Mouse (Mus musculus) lung, adult 2 months (tissue): ENCODE data around the gene Zfp383. TPM values are rescaled to one million over a fixed set of nuclear protein-coding genes. Genes with fewer than 3 reads are reported as not detected.

Experiments
- DNase-seq: peaks from one replicate; pipeline ENCODE4 v3.0.0; 2022
- H3K4me1 ChIP-seq: fragments of 200-500 bp; 2 replicates; pipeline ENCODE4 v1.6.1; 2011; ENCODE audit warnings: low read length; ENCODE audit not compliant: control insufficient read depth, insufficient read depth
- H3K4me3 ChIP-seq: fragments of 200-500 bp; replicated peaks from 2 replicates; pipeline ENCODE3; 2011; ENCODE audit warnings: low read depth, mild to moderate bottlenecking, control low read depth, low read length; ENCODE audit errors: extremely low read depth
- CTCF ChIP-seq: fragments of 200-500 bp; IDR thresholded peaks from 2 replicates; pipeline ENCODE4 v1.5.1; 2011; ENCODE audit warnings: mild to moderate bottlenecking, low read length, control low read depth; ENCODE audit not compliant: insufficient read depth
- POLR2A ChIP-seq: fragments of 200-500 bp; IDR thresholded peaks from 2 replicates; pipeline ENCODE4 v1.6.1; 2011; ENCODE audit warnings: low read depth, mild to moderate bottlenecking, control low read depth, low read length, borderline replicate concordance; ENCODE audit errors: extremely low read depth
- WGBS: fragments of 180-500 bp; shearing (Covaris S2); methylation state at CpG from one replicate; pipeline ENCODE4 v1.1.7; 2018; 5-methylcytosine and 5-hydroxymethylcytosine counted together
- polyA plus RNA-seq: library from polyadenylated mRNA; depleted of rRNA; stranded (reverse); fragments of >200 nt; gene quantifications from 2 replicates; pipeline ENCODE4 v1.2.3, GENCODE M21; 2012

Gene Zfp383
- polyA plus RNA-seq, 1 experiment = 1.9 TPM

DNA sequence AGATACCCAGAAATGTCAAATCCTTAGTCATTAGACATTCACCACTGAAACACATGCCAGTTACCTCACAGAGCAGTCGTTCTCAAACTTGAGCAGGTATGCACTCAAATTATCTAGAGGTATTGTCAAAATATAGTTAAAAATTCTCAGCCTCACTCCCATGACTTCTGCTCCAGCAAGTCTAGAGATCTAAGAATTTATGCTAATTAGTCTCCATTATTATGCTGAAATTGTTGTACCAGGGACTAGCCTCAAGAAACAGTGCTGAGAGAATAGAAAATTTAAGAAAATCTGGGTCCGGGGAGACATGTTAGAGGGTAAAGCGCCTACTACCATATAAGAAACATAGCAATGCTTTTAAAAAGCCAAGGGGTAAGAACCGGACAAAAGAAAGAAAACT is 3.9 kb upstream of the Zfp383 start:
- Histone ChIP-seq H3K4me1 (no peaks in the 10 kb centered on the region; the same call in none of the 2 replicates), H3K4me3 (no peak overlapping the region)
- WGBS = 95% methylated on average over 4 of the region's 4 CpGs
- TF ChIP-seq CTCF (no peak), POLR2A (no peak)
- DNase-seq = no peak

- Histone ChIP-seq H3K4me3 (peak within 1 kb of the TSS; percentile 95), H3K4me1 (no peaks in the 10 kb centered on the region; the same call in none of the 2 replicates)
- DNase-seq = peak; percentile 57
- under 1% methylated on average over 22 of the region's 22 CpGs for WGBS
- TF ChIP-seq CTCF (no peak), POLR2A (peak; percentile 45; the same call in 1 of the 2 replicates)
Observed at GRCm38 (mm10) chr7:29905966-29906681, 1.9 kb upstream of the Zfp383 start, which contains the start of gene Zfp27. TSS of gene Zfp27 (minus strand) at chr7:29906572.

DNA sequence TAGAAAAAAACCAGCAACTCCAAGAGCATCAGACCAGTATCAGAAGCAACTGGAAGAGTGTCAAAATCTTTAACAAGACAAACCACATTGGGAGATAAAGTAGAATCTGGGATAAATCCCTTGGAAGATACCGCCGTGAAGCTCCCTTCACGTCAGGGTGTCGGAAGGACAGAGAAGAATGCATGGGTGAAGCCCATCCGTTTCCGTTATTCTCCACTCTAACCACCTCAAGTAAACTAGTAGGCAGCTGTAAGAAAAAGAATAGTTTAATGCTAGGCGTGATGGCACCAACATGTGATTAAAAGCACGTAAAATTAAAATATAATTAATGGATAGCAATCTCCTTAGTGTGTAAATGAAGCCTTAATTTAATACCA is 1.4 kb upstream of the Zfp383 start:
- DNase-seq = no peak
- TF ChIP-seq CTCF (no peak), POLR2A (no peak)
- WGBS = 18% methylated on average over 8 of the region's 8 CpGs
- peak overlapping the region; percentile 21 for H3K4me3 ChIP-seq
- no peaks in the 10 kb centered on the region; the same call in none of the 2 replicates for H3K4me1 ChIP-seq

DNA sequence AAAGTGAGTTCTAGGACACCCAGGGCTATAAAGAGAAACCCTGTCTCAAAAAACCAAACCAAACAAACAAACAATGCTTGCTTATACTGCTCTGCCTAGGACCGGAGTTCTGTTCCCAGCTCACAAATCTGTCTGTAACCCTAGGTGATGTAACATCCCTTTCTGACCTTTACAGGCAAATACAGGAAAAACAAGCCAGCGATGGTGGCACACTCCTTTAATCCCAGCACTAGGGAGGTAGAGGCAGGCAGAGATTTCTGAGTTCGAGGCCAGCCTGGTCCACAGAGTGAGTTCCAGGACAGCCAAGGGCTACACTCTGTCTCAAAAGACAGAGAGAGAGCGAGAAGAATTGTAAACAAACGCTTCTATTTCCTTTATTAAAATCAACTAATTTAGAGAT is 817 bp upstream of the Zfp383 start:
- WGBS = 89% methylated on average over 5 of the region's 5 CpGs
- Histone ChIP-seq H3K4me1 (no peaks in the 10 kb centered on the region; the same call in none of the 2 replicates), H3K4me3 (no peak overlapping the region)
- DNase-seq = no peak
- TF ChIP-seq POLR2A (no peak), CTCF (no peak)

- H3K4me1 ChIP-seq = no peaks in the 10 kb centered on the region; the same call in none of the 2 replicates
- no peak for TF ChIP-seq CTCF
- TF ChIP-seq POLR2A = no peak
- DNase-seq = no peak
- 78% methylated on average over 2 of the region's 2 CpGs for WGBS
- H3K4me3 ChIP-seq = no peak overlapping the region
Observed at GRCm38 (mm10) chr7:29910252-29910651, 2.2 kb downstream of the Zfp383 start.

DNA sequence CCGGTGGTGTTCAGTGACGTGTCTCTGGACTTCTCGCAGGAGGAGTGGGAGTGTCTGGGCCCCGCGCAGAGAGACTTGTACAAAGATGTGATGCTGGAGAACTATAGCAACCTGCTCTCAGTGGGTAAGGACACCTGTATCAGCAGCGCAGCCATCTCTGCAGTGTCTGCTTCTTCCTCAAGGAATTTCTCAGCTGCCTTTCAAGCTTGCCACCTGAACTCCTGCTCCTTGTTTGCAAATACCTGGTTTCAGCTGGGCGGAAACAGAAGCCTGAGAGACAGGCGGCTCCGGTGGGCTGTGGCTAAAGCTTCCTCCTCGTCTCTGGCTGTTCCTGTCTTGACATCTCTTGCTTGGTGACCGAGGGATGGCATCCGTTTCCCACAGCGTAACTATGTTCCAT is 4.1 kb downstream of the Zfp383 start:
- 92% methylated on average over 13 of the region's 13 CpGs for WGBS

DNA sequence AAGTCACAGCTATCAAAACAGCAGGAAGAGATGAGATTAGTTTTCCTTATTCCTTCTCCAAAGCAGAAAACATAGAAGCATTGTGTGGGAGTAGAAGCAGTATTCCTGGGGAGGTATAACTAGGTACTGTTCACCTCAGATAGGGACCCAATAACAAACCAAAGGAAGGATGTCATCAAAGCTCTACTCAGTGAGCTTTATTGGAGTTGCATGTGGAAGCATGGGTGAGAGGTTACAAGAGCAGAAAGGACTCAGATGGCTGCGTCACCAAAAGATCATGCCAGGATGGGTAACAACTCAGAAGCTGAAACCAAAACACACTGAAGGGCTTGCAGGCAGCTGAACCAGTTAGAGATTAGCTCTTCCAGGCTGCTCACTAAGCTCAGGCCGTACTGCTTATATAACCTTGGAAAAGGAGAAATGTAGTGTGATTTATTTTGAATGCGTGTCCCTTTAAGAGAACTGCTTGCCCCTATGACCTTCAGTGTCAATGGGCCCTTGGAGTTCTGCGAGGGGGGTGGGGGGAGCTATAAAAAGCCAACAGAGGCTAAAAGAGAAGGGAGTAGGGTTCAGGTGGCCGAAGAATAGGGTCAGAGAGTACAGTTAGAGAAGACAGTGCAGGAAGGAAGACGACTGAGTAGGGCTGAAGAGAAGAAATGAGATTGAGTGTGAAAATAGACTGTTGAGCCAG is 9.5 kb downstream of the Zfp383 start:
- WGBS = 52% methylated on average over 6 of the region's 6 CpGs

More for the DNA sequence above, 4.1 kb downstream of the Zfp383 start:
- Histone ChIP-seq H3K4me3 (no peak overlapping the region), H3K4me1 (no peaks in the 10 kb centered on the region; the same call in 1 of the 2 replicates)
- TF ChIP-seq CTCF (no peak), POLR2A (no peak)
- no peak for DNase-seq

DNA sequence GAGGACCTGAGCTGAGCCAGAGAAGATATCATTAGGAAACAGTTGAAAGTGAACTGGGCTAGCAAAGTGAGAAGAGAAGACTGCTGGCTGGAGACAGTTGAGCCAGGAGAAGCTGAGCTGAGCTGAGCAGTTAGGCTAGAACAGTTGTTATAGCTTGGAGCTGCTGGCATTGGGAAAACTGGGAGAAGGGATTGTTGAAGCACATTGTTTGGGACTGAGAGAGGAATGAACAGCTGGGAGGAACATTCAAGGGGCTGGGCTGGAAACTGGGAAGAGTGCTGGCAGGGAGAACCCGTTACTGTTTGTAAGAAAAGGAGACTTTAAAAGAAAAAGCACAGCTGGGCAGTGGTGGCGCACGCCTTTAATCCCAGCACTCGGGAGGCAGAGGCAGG is 10.0 kb downstream of the Zfp383 start:
- 66% methylated on average over 4 of the region's 4 CpGs for WGBS
- DNase-seq = no peak
- Histone ChIP-seq H3K4me3 (no peak overlapping the region), H3K4me1 (no peaks in the 10 kb centered on the region)
- TF ChIP-seq POLR2A (no peak), CTCF (no peak)

More for the DNA sequence above, 9.5 kb downstream of the Zfp383 start:
- no peak for DNase-seq
- H3K4me1 ChIP-seq = no peaks in the 10 kb centered on the region
- no peak for TF ChIP-seq POLR2A
- TF ChIP-seq CTCF = no peak
- H3K4me3 ChIP-seq = no peak overlapping the region

- no peak for DNase-seq
- TF ChIP-seq POLR2A (no peak), CTCF (no peak)
- H3K4me1 ChIP-seq = no peaks in the 10 kb centered on the region
- 74% methylated on average over 6 of the region's 6 CpGs for WGBS
- H3K4me3 ChIP-seq = no peak overlapping the region
Observed at GRCm38 (mm10) chr7:29921439-29922093, 13.5 kb downstream of the Zfp383 start.
